Mouse (Mus musculus) ovary, postnatal 36 days (tissue): ENCODE data around the gene Olfr140.

Experiments used
- DNase-seq: peaks from one replicate; pipeline ENCODE4 v3.0.0; 2022; ENCODE audit warnings: low spot score, mixed read lengths

The Olfr140 gene

GRCm38 (mm10) chr2:90063494-90063893 is at the start of gene Olfr140:
TSS of gene Olfr140 (minus strand) at chr2:90063594.
- no peak for DNase-seq

- DNase-seq, result no peak
Measured at GRCm38 (mm10) chr2:90070065-90070464, 6.7 kb upstream of the Olfr140 start.

- DNase-seq, result no peak
Measured at GRCm38 (mm10) chr2:90035037-90035436, 28.4 kb downstream of the Olfr140 start, which contains the start of gene Olfr1265. TSS of gene Olfr1265 (plus strand) at chr2:90035337.

- no peak for DNase-seq
Measured at GRCm38 (mm10) chr2:90025477-90025876, 37.9 kb downstream of the Olfr140 start, which contains the start of gene Olfr1264. TSS of gene Olfr1264 (minus strand) at chr2:90025577.

- no peak for DNase-seq
Measured at GRCm38 (mm10) chr2:90011831-90012230, 51.6 kb downstream of the Olfr140 start, which contains the start of gene Olfr1263. TSS of gene Olfr1263 (plus strand) at chr2:90012131.

- DNase-seq, result no peak
Measured at GRCm38 (mm10) chr2:89999845-90000244, 63.5 kb downstream of the Olfr140 start, which contains the start of gene Olfr1262. TSS of gene Olfr1262 (plus strand) at chr2:90000145.
